Mouse (Mus musculus) forebrain, embryonic 14.5 days (tissue): ENCODE measurements around the gene Frmd5. TPM values are rescaled to one million over a fixed set of nuclear protein-coding genes. Genes with fewer than 3 reads are reported as not detected.

Source experiments
- ATAC-seq: fragments of 200-750 bp; cut with Nextera tagmentation; 2 replicates; pipeline ENCODE4 v1.8.0; 2017; ENCODE audit warnings: mild to moderate bottlenecking, moderate library complexity
- DNase-seq: peaks from one replicate; pipeline ENCODE4 v3.0.0-alpha.2; 2015; ENCODE audit warnings: low spot score
- H3K27ac ChIP-seq: fragments of 300-500 bp; sonication (generic); 2 replicates; pipeline ENCODE4 v1.5.1; 2014; ENCODE audit warnings: low read depth, mild to moderate bottlenecking, control low read depth, low read length, moderate library complexity
- H3K27me3 ChIP-seq: fragments of 300-500 bp; sonication (generic); replicated peaks from 2 replicates; pipeline ENCODE4 v1.6.1; 2014; ENCODE audit warnings: low read length, control low read depth, mixed read lengths; ENCODE audit not compliant: control insufficient read depth, insufficient read depth
- H3K36me3 ChIP-seq: fragments of 300-500 bp; sonication (generic); 2 replicates; pipeline ENCODE4 v1.6.1; 2014; ENCODE audit warnings: low read length, control low read depth; ENCODE audit not compliant: control insufficient read depth, insufficient read depth
- H3K4me1 ChIP-seq: fragments of 300-500 bp; sonication (generic); 2 replicates; pipeline ENCODE4 v1.6.1; 2014; ENCODE audit warnings: antibody characterized with exemption, low read length, control low read depth; ENCODE audit not compliant: control insufficient read depth, insufficient read depth
- H3K4me2 ChIP-seq: fragments of 300-500 bp; sonication (generic); 2 replicates; pipeline ENCODE4 v1.6.1; 2014; ENCODE audit warnings: mild to moderate bottlenecking, control low read depth, low read length
- H3K4me3 ChIP-seq: fragments of 300-500 bp; sonication (generic); 2 replicates; pipeline ENCODE4 v1.5.1; 2014; ENCODE audit warnings: low read depth, low read length, control low read depth
- H3K9ac ChIP-seq: fragments of 300-500 bp; sonication (generic); 2 replicates; pipeline ENCODE4 v1.6.1; 2014; ENCODE audit warnings: mild to moderate bottlenecking, low read length, control low read depth, moderate library complexity
- H3K9me3 ChIP-seq: fragments of 300-500 bp; sonication (generic); replicated peaks from 2 replicates; pipeline ENCODE4 v1.6.1; 2016; ENCODE audit warnings: low read length, control low read depth, mixed read lengths; ENCODE audit not compliant: control insufficient read depth
- WGBS: fragments of 180-500 bp; shearing (Covaris S2); extraction: QIAGEN DNeasy Blood & Tissue Kit; methylation state at CpG from one replicate; pipeline ENCODE4 v1.1.7; 2014; 5-methylcytosine and 5-hydroxymethylcytosine counted together
- polyA plus RNA-seq: library from polyadenylated mRNA; unstranded; fragments of >200 nt; fragmentation: Nextera tagmentation; extraction: Ambion mirVana; gene quantifications from 2 replicates; pipeline ENCODE4 v1.2.1, GENCODE M21; 2014

Frmd5 gene
- polyA plus RNA-seq, 1 experiment from 2014 or later: 26.9 TPM

DNA sequence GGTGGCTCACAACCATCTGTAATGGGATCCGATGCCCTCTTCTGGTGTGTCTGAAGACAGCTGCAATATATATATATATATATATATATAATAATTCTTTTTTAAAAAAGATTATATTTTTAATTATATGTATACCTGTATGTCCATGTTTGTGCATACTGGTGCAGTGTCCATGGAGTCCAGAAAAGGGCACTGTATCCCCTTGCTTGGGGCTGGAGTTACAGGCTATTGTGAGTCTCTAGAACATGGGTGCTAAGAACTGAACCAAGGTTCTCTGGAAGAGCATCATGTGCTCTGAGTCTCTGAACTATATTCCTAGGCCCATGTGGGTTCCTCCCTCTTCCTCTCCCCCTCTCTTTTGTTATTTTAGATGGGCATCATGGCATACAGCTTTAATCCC, 50.6 kb downstream of the Frmd5 start:
- Histone ChIP-seq H3K36me3 (no peaks in the 10 kb centered on the region), H3K4me3 (no peak overlapping the region), H3K9me3 (no peaks in the 10 kb centered on the region), H3K27me3 (no peaks in the 10 kb centered on the region), H3K27ac (no peak overlapping the region), H3K4me1 (peaks cover 6% of the 10 kb centered on the region; the same call in 1 of the 2 replicates), H3K9ac (no peak overlapping the region), H3K4me2 (no peak overlapping the region)
- no peak for ATAC-seq
- DNase-seq: no peak
- 97% methylated on average over 1 of the region's 1 CpGs for WGBS

DNA sequence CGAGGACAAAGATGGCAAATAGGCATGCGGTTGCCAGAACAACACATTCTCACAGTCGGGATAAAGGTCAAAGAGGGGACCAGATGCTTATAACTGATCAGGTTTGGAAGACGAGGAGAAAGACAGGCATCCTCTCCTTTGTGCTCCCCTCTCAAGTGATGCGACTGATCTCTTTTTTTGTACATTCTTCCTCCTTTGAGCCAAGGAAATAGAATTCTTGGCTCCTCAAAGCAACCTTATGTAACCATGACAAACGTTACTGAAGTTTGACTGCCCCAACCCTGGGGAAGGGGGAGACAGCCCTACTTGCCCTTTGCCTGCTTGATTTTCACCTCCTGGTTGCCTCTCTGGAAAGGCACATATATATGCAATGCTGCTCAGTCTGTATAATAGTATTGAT, 51.8 kb downstream of the Frmd5 start:
- no peak for ATAC-seq
- 0 out of 2 replicates have a peak overlapping the region, but pooled peaks have one; percentile 14 for H3K27ac ChIP-seq

DNA sequence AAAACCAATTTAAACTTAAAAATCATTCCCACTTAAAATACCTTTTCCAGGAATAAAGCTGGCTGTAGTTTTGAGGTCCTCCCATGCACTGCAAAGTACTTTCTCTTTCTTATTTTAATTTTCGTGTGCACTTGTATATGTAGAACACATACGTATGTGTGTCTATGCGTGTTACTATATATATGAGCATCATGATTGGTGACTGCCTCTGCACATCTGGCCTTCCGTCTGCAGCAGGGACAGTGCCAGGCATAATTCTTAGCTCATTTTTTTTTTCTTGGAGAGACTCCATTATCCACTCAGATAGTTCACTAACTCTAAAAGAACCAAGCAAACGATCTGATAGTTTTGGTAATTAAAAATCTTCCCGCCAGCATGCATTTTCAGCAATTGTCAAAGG, 56.8 kb downstream of the Frmd5 start:
- H3K4me2 ChIP-seq: no peak overlapping the region
- ATAC-seq (no peak), DNase-seq (peak; percentile 24)
- 73% methylated on average over 6 of the region's 6 CpGs for WGBS
- H3K36me3 ChIP-seq: no peaks in the 10 kb centered on the region
- no peaks in the 10 kb centered on the region for H3K27me3 ChIP-seq
- no peak overlapping the region for H3K9ac ChIP-seq
- no peak overlapping the region for H3K4me3 ChIP-seq
- no peak overlapping the region for H3K27ac ChIP-seq
- H3K4me1 ChIP-seq: peaks cover 4% of the 10 kb centered on the region; the same call in 1 of the 2 replicates
- H3K9me3 ChIP-seq: no peaks in the 10 kb centered on the region

More for the DNA sequence above, 51.8 kb downstream of the Frmd5 start:
- no peak for DNase-seq
- no peaks in the 10 kb centered on the region for H3K27me3 ChIP-seq
- no peaks in the 10 kb centered on the region for H3K9me3 ChIP-seq
- H3K36me3 ChIP-seq: no peaks in the 10 kb centered on the region
- H3K9ac ChIP-seq: no peak overlapping the region
- H3K4me1 ChIP-seq: peaks cover 6% of the 10 kb centered on the region; the same call in 1 of the 2 replicates
- no peak overlapping the region for H3K4me2 ChIP-seq
- no peak overlapping the region for H3K4me3 ChIP-seq
- WGBS: 37% methylated on average over 6 of the region's 6 CpGs

DNA sequence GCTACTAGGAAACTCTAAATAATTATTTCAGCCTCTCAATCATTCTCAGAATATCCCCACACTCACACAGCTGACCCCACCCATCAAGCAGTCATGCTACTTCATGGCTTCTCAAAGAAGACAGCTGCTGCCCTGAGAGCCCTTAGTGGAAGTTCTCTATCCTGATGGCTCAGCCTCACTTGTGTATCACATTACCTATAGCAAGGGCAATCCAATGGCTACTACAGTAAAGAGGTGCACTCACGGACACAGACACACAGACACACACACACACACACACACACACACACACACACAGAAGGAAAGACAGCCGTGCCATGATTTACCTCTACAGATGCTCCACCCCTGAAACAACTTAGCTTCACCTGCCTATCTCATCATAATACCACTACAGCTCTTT, 65.7 kb downstream of the Frmd5 start:
- 89% methylated on average over 2 of the region's 2 CpGs for WGBS
- ATAC-seq: no peak
- H3K36me3 ChIP-seq: no peaks in the 10 kb centered on the region

DNA sequence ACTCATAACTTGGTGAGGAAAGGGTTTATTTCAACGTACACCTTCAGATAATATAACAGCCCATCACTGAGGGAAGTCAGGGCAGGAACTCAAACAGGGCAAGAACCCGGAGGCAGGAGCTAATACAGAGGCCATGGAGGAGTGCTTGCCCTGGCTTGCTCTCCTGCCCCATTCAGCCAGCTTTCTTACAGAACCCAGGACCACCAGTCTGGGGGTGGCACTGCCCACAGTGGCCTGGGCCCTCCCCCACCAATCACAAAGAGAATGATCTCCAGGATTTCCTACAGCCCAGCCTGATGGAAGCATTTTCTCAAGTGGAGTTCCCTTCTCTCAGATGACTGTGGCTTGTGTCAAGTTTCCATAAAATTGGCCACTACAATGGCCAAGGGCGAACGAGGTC, 67.5 kb downstream of the Frmd5 start:
- no peak overlapping the region for H3K4me2 ChIP-seq
- H3K9ac ChIP-seq: no peak overlapping the region
- 92% methylated on average over 4 of the region's 4 CpGs for WGBS
- no peaks in the 10 kb centered on the region for H3K4me1 ChIP-seq
- no peaks in the 10 kb centered on the region for H3K36me3 ChIP-seq
- H3K4me3 ChIP-seq: no peak overlapping the region
- DNase-seq (no peak), ATAC-seq (no peak)
- no peaks in the 10 kb centered on the region for H3K27me3 ChIP-seq
- no peaks in the 10 kb centered on the region for H3K9me3 ChIP-seq
- no peak overlapping the region for H3K27ac ChIP-seq

More for the DNA sequence above, 65.7 kb downstream of the Frmd5 start:
- Histone ChIP-seq H3K9me3 (no peaks in the 10 kb centered on the region), H3K27me3 (no peaks in the 10 kb centered on the region), H3K9ac (no peak overlapping the region), H3K27ac (no peak overlapping the region), H3K4me1 (no peaks in the 10 kb centered on the region), H3K4me3 (no peak overlapping the region), H3K4me2 (no peak overlapping the region)
- no peak for DNase-seq

DNA sequence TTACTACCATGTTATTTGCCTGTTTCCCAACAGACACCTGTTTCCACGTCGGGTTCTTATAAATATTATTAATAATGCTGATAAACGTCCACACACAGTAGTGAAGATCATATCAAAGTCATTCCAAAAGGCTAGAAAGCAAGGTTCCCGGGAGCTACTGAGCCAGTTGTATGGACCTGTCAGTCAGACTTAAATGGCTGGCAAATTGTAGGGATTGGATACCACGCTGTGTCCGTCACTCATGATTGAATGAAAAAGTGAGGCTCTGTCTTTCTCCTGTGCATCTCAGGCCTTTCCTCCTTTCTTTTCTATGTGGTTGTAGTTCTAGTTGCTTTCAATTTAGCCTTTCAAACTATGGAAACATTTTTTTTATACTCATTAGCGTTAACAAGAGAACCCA, 73.5 kb downstream of the Frmd5 start:
- DNase-seq: peak; percentile 23
- WGBS: 37% methylated on average over 7 of the region's 7 CpGs

DNA sequence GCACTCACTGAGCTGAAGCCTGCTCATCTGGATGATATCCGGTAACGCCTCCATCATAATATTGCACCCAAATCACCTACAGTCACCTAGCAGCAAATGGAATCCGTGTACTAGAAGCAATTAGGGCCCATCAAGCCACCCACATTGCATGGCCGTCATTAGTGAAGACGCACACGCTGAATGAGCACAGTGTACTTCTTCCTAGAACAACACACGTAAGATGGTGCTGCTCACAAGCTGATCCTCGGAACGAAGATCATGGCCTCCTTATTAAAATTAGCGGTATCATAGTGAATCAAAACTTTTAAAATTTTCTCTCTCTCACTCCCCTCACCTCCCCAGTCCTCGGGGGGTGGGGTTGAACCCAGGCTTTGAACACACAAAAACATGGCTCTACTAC, 76.4 kb downstream of the Frmd5 start:
- DNase-seq (no peak), ATAC-seq (no peak)
- H3K36me3 ChIP-seq: no peaks in the 10 kb centered on the region
- no peak overlapping the region for H3K9ac ChIP-seq
- no peak overlapping the region for H3K4me2 ChIP-seq
- no peaks in the 10 kb centered on the region for H3K27me3 ChIP-seq
- H3K4me1 ChIP-seq: no peaks in the 10 kb centered on the region
- H3K9me3 ChIP-seq: no peaks in the 10 kb centered on the region
- no peak overlapping the region for H3K4me3 ChIP-seq
- WGBS: 93% methylated on average over 11 of the region's 11 CpGs
- no peak overlapping the region for H3K27ac ChIP-seq

More for the DNA sequence above, 73.5 kb downstream of the Frmd5 start:
- H3K9ac ChIP-seq: no peak overlapping the region
- H3K27ac ChIP-seq: no peak overlapping the region
- no peak for ATAC-seq
- no peak overlapping the region for H3K4me3 ChIP-seq
- no peaks in the 10 kb centered on the region for H3K4me1 ChIP-seq
- no peaks in the 10 kb centered on the region for H3K27me3 ChIP-seq
- H3K4me2 ChIP-seq: no peak overlapping the region
- no peaks in the 10 kb centered on the region for H3K9me3 ChIP-seq
- H3K36me3 ChIP-seq: no peaks in the 10 kb centered on the region

DNA sequence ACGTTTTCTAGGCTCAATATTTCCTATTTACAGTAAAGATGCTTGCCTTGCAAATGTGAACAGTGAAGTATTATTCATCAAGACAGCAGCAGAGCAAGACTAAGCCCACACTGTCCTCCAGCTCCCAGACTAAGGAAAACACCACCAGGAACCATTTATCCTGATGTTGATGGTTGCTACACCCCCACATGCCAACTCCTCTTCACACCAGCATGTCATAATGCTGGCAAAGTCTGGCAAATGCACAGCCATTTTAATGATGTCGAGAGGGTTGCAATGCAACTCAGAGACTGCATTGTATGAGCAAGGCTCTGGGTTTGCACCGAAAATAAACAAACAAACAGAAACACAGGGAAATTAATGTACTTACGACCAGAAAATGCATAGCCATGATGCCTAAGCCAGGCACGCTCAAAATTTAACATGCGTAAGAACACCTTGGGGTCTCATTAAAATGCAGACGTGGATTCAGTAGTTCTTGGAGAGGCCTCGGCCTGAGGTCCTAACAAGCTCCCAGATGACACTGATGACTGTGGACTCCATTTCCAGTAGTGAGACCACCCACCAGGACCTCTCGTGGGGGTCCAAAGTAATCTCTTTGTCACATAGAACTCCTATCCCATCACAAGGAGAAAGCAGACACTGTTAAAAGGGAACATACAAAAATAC, 77.8 kb downstream of the Frmd5 start:
- ATAC-seq: no peak
- no peak overlapping the region for H3K9ac ChIP-seq

DNA sequence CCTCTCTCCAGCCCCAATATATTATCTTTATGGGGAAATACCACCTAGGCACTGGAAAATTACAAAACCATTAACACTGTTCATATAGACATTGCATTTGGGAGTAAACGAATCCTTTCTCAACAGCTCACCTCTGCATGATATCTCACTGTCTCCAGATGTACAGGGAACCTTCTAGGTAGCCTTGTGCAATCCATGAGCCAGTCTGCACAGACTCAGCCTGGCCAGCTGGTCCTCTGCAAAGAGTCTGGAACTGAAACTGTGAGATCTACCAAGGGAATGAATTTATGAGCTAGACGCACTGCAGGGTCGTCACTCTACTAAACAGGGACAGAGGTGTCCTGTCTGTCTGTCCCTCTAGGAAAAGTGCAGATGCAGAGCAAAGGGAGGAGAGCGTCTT, 82.0 kb downstream of the Frmd5 start:
- H3K27ac ChIP-seq: no peak overlapping the region
- ATAC-seq (no peak), DNase-seq (no peak)
- no peaks in the 10 kb centered on the region for H3K27me3 ChIP-seq
- H3K9ac ChIP-seq: no peak overlapping the region
- no peaks in the 10 kb centered on the region for H3K36me3 ChIP-seq
- no peaks in the 10 kb centered on the region for H3K9me3 ChIP-seq
- no peaks in the 10 kb centered on the region for H3K4me1 ChIP-seq
- no peak overlapping the region for H3K4me3 ChIP-seq
- no peak overlapping the region for H3K4me2 ChIP-seq
- 90% methylated on average over 4 of the region's 4 CpGs for WGBS

More for the DNA sequence above, 77.8 kb downstream of the Frmd5 start:
- H3K9me3 ChIP-seq: no peaks in the 10 kb centered on the region
- no peak for DNase-seq
- H3K4me1 ChIP-seq: no peaks in the 10 kb centered on the region
- no peak overlapping the region for H3K27ac ChIP-seq
- H3K36me3 ChIP-seq: no peaks in the 10 kb centered on the region
- 75% methylated on average over 9 of the region's 9 CpGs for WGBS
- no peak overlapping the region for H3K4me2 ChIP-seq
- H3K4me3 ChIP-seq: no peak overlapping the region
- no peaks in the 10 kb centered on the region for H3K27me3 ChIP-seq
